Mouse (Mus musculus) hindbrain, embryonic 12.5 days (tissue): ENCODE data around the gene Iqsec3. TPM values are rescaled to one million over a fixed set of nuclear protein-coding genes. Genes with fewer than 3 reads are reported as not detected.

Source experiments
- ATAC-seq: fragments of 200-750 bp; cut with Nextera tagmentation; 2 replicates; pipeline ENCODE4 v1.8.0; 2017; ENCODE audit warnings: moderate TSS enrichment; ENCODE audit not compliant: low FRiP score
- H3K27ac ChIP-seq: fragments of 300-500 bp; sonication (generic); 2 replicates; pipeline ENCODE4 v1.5.1; 2016; ENCODE audit warnings: mild to moderate bottlenecking
- H3K27me3 ChIP-seq: fragments of 300-500 bp; sonication (generic); 2 replicates; pipeline ENCODE4 v1.6.1; 2016; ENCODE audit warnings: mild to moderate bottlenecking
- H3K36me3 ChIP-seq: fragments of 300-500 bp; sonication (generic); 2 replicates; pipeline ENCODE4 v1.6.1; 2016; ENCODE audit warnings: mild to moderate bottlenecking
- H3K4me1 ChIP-seq: fragments of 300-500 bp; sonication (generic); 2 replicates; pipeline ENCODE4 v1.6.1; 2016
- H3K4me2 ChIP-seq: fragments of 300-500 bp; sonication (generic); replicated peaks from 2 replicates; pipeline ENCODE4 v1.6.1; 2016; ENCODE audit warnings: mild to moderate bottlenecking
- H3K4me3 ChIP-seq: fragments of 300-500 bp; sonication (generic); 2 replicates; pipeline ENCODE4 v1.5.1; 2016; ENCODE audit warnings: mild to moderate bottlenecking
- H3K9ac ChIP-seq: fragments of 300-500 bp; sonication (generic); 2 replicates; pipeline ENCODE4 v1.6.1; 2016; ENCODE audit warnings: mild to moderate bottlenecking, moderate library complexity
- H3K9me3 ChIP-seq: fragments of 300-500 bp; sonication (generic); replicated peaks from 2 replicates; pipeline ENCODE4 v1.6.1; 2016; ENCODE audit warnings: mild to moderate bottlenecking
- WGBS: fragments of 180-500 bp; shearing (Covaris S2); methylation state at CpG from one replicate; pipeline ENCODE4 v1.1.7; 2016; 5-methylcytosine and 5-hydroxymethylcytosine counted together
- polyA plus RNA-seq: library from polyadenylated mRNA; unstranded; fragments of >200 nt; fragmentation: Nextera tagmentation; extraction: Ambion mirVana; gene quantifications from 2 replicates; pipeline ENCODE4 v1.2.1, GENCODE M21; 2016

Iqsec3 gene
- polyA plus RNA-seq, 1 experiment from 2014 or later = 6.0 TPM

DNA sequence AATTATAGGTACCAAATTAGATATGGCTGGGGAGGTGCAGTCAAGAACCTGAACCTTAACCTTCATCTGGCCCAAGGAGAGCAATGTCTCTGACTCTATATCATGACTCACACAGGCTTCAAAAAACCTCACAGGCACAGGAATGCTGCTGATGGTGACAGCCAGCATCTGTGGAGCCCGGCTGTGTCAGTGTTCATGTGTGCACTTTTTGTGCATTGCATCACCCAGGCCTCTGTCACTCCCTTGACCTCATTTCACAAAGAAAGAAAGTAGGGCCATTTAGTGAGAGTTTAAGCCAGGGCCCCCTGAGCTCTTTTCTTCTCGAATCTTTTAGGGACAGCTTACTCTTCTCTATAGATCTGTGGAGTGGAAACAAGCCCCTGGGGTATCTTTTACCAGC, 121.2 kb downstream of the Iqsec3 start:
- Histone ChIP-seq H3K27ac (no peak overlapping the region), H3K36me3 (no peaks in the 10 kb centered on the region), H3K9me3 (no peaks in the 10 kb centered on the region), H3K4me3 (no peak overlapping the region), H3K4me1 (no peaks in the 10 kb centered on the region), H3K4me2 (no peak overlapping the region), H3K9ac (no peak overlapping the region), H3K27me3 (no peaks in the 10 kb centered on the region)
- 41% methylated on average over 2 of the region's 2 CpGs for WGBS
- ATAC-seq = no peak

DNA sequence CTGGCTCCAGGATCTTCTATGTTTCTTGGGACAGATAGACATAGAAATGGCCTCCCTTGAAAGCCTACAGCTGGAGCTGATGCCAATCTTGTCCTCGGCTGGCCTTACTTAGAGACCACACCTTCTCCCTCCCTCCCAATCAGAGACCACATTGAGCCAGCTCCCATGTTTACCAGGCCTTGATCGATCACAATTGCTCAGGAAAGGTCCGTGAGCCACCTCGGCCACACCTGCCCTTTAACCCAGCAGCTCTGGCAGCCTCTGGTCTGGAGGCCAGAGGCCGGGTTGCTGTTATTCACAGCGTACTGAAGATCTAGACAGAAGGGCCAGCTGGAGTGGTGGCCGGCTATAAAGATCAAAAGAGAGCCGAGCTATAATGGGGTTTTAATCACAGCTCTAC, 127.0 kb downstream of the Iqsec3 start:
- peaks cover 5% of the 10 kb centered on the region for H3K27me3 ChIP-seq
- H3K36me3 ChIP-seq = no peaks in the 10 kb centered on the region
- H3K4me2 ChIP-seq = no peak overlapping the region
- H3K9ac ChIP-seq = no peak overlapping the region
- no peak overlapping the region for H3K4me3 ChIP-seq
- no peaks in the 10 kb centered on the region for H3K9me3 ChIP-seq
- no peak for ATAC-seq
- peaks cover 9% of the 10 kb centered on the region for H3K4me1 ChIP-seq
- 49% methylated on average over 8 of the region's 8 CpGs for WGBS
- no peak overlapping the region for H3K27ac ChIP-seq

DNA sequence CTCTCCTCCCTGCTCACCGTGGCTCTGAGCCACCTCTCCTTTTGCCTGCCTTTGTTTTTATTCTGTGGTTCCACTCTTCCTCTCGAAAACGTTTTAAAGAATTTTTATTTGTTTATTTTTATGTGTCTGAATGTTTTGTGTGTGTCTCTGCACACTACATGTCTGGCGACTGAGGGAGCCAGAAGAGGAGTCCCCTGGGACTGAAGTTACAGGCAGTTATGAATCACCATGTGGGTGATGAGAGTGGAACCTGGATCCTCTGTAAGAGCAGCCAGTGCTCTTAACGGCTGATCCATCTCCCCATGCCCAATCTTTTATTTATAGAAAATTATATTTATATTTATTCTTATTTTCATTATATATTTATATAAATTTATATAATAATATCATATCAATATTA, 129.1 kb downstream of the Iqsec3 start:
- Histone ChIP-seq H3K4me1 (peaks cover 9% of the 10 kb centered on the region), H3K27me3 (peaks cover 9% of the 10 kb centered on the region), H3K4me2 (no peak overlapping the region), H3K9me3 (no peaks in the 10 kb centered on the region), H3K4me3 (no peak overlapping the region), H3K27ac (no peak overlapping the region), H3K9ac (no peak overlapping the region), H3K36me3 (no peaks in the 10 kb centered on the region)
- 70% methylated on average over 5 of the region's 5 CpGs for WGBS
- no peak for ATAC-seq

DNA sequence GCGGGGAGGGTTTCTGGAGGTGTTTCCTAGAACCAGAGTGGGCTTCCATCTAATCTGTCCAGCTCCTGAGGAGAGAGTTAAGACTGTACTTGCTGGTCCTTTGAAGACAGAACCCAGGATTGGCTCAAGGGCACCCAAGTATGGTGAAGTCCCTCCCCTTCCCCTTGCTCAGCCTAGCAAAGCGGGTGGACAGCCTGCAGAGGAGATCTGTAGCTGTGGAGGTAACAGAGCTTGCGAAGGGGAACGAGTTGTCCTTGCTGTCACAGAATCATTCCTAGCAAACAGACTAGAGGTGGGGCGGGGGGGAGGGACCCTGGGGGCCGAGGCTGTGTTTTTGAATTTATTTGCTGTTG, 129.7 kb downstream of the Iqsec3 start:
- H3K27ac ChIP-seq = no peak overlapping the region
- no peaks in the 10 kb centered on the region for H3K9me3 ChIP-seq
- no peak overlapping the region for H3K4me2 ChIP-seq
- 72% methylated on average over 6 of the region's 6 CpGs for WGBS
- H3K27me3 ChIP-seq = peaks cover 9% of the 10 kb centered on the region
- H3K9ac ChIP-seq = no peak overlapping the region
- no peaks in the 10 kb centered on the region for H3K36me3 ChIP-seq
- peaks cover 9% of the 10 kb centered on the region for H3K4me1 ChIP-seq
- no peak overlapping the region for H3K4me3 ChIP-seq
- 0 out of 2 replicates have a peak, but pooled peaks have one; percentile 30 for ATAC-seq

DNA sequence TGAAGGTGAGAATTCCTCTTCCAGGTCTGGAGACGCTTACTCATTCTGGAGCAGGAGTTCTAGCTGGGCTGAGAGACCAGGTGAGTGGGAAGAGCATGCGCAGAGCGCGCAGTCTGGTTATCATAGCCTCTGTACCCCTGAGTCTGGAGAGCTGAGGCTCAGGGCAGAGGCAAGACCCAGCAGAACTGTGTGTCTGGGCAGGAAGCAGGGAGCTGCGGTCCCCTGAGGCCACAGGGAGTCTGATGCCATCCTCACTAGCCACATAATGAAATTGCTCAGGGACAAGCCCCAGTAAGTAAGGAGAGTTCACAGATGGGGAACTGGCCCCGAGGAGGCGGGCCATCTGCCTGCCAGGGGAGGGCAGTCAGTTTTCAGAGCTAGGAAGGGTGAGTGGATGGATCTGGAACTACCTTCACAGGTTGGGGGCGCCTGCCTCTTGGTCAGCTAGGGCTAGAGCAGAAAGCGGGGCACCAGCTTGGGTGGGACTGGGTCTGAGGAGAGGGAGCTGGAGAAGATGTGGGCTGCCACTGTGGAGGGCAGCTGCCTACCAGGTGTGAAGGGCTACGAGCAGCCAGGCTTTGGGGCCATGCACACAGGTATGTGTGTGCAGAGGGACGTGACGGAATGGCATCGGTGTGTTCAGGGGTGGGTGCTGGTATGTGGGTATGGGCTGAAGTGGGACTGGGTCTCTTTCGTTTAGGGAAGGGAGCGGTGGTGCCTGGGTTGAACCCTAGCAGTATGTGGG, 130.3 kb downstream of the Iqsec3 start, which contains the start of gene Slc6a12:
Gene Slc6a12 (plus strand): TSS at position 51 of the 745 bp plus-strand sequence.
- Histone ChIP-seq H3K27ac (no peak within 1 kb of the TSS), H3K4me3 (no peak within 1 kb of the TSS), H3K4me1 (peaks cover 9% of the 10 kb centered on the region), H3K4me2 (no peak within 1 kb of the TSS), H3K9me3 (no peaks in the 10 kb centered on the region), H3K27me3 (peaks cover 9% of the 10 kb centered on the region), H3K36me3 (no peaks in the 10 kb centered on the region), H3K9ac (no peak within 1 kb of the TSS)
- no peak for ATAC-seq
- WGBS = 78% methylated on average over 15 of the region's 15 CpGs

DNA sequence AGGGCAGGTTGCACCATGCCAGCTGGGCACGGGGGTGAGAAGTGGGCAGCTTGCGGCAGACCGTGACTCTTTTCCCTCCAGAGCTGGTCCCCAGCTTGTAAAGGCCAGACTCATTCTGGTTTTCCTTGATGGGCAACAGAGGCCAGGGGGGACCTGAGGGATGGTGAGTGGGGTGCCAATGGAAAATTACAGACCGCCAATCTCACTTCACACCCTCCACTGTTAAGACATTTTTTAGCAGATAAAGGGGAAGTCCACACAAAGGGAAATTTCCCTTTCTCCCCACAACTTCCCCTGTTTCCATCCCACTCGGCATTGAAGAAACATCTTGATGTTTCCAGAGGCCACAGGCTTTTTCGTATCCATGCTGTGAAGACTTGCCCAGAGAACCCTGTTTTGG, 131.8 kb downstream of the Iqsec3 start:
- no peak for ATAC-seq
- Histone ChIP-seq H3K36me3 (no peaks in the 10 kb centered on the region), H3K9me3 (no peaks in the 10 kb centered on the region), H3K9ac (no peak overlapping the region), H3K27me3 (peaks cover 9% of the 10 kb centered on the region), H3K27ac (no peak overlapping the region), H3K4me2 (no peak overlapping the region), H3K4me3 (no peak overlapping the region), H3K4me1 (peaks cover 9% of the 10 kb centered on the region)
- 83% methylated on average over 6 of the region's 6 CpGs for WGBS

DNA sequence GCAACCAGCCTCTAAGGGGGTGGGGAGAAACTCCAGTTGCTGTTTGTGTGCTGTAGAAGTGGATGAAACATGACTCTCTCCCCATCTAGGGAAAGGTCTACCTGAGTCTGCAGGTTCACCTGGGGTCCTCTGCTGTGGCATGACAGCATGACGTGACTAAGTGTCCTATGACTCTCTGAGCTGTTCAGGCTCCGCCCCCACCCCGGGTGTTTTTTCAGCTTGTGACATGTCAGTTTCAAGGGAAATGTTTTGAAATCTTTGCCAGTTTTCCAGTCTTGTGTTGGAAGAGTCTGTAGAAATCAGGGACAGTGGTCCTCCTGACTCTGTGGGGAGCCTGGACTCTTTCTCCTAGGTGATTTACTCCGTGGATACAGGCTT, 135.0 kb downstream of the Iqsec3 start:
- H3K36me3 ChIP-seq = no peaks in the 10 kb centered on the region
- peaks cover 6% of the 10 kb centered on the region for H3K4me1 ChIP-seq
- H3K4me2 ChIP-seq = no peak overlapping the region
- 52% methylated on average over 4 of the region's 4 CpGs for WGBS
- peaks cover 9% of the 10 kb centered on the region for H3K27me3 ChIP-seq
- H3K4me3 ChIP-seq = no peak overlapping the region
- no peak overlapping the region for H3K9ac ChIP-seq
- ATAC-seq = no peak
- H3K9me3 ChIP-seq = no peaks in the 10 kb centered on the region
- H3K27ac ChIP-seq = no peak overlapping the region

DNA sequence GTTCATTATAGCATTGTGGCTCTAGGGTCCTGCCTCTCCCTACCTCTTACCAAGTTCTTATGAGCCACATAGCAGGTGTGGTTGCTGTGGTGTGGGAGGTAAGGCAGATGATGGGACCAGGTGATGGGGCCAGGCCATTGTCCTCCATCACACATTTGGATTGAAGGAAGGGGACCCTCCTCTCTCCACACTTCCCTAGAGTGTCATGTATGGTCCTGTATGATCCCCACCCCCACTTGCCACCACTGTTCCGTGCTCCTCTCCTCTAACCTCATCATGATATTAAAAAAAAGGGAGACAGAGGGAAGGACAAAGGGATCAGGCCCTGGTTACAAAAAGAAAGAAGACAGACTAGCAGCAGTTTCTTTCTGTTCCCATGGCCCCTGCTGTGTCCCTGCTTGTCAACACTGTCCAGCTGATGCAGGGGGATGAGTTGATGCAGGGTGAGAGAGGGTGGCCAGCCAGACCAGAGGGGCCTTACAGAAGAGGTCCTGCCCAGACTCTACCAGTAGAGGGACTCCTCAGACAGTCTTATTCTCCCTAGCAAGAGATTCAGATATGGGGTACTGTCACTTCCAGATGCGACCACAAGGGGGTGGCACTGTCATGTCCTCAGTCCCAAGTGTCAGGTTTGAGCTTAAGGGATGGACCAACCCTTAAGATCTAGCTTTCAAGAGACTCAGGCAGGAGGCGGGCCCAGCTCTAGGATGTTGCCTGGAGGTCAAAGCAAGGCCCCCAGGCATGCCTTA, 135.5 kb downstream of the Iqsec3 start:
- Histone ChIP-seq H3K4me2 (no peak overlapping the region), H3K4me1 (peaks cover 2% of the 10 kb centered on the region), H3K4me3 (no peak overlapping the region), H3K9me3 (no peaks in the 10 kb centered on the region), H3K27ac (no peak overlapping the region), H3K9ac (no peak overlapping the region), H3K27me3 (peaks cover 9% of the 10 kb centered on the region), H3K36me3 (no peaks in the 10 kb centered on the region)
- 32% methylated on average over 3 of the region's 3 CpGs for whole genome bisulfite sequencing
- ATAC-seq = peak; percentile 83

DNA sequence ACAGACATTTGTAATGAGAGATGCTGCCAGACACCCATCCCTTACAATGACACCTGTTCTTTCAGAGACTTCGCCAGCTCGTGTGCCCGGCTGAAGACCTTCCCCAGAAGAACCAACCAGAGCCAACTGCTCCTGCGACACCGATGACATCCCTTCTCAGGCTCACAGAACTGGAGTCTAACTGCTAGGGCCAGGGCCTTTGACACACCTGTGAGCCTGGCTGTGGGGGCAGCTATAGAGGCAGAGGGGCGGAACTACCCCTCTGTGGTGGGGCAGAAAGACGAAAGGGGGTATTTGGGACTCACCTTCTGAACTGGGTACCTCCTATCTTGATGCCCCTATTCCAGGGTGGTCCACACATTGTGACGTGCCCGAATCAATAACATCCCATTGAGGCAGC, 136.2 kb downstream of the Iqsec3 start:
- Histone ChIP-seq H3K4me3 (no peak overlapping the region), H3K4me2 (no peak overlapping the region), H3K36me3 (no peaks in the 10 kb centered on the region), H3K9me3 (no peaks in the 10 kb centered on the region), H3K4me1 (no peaks in the 10 kb centered on the region), H3K27ac (no peak overlapping the region), H3K9ac (no peak overlapping the region), H3K27me3 (peaks cover 6% of the 10 kb centered on the region; the same call in 1 of the 2 replicates)
- no peak for ATAC-seq
- 91% methylated on average over 9 of the region's 9 CpGs for WGBS

DNA sequence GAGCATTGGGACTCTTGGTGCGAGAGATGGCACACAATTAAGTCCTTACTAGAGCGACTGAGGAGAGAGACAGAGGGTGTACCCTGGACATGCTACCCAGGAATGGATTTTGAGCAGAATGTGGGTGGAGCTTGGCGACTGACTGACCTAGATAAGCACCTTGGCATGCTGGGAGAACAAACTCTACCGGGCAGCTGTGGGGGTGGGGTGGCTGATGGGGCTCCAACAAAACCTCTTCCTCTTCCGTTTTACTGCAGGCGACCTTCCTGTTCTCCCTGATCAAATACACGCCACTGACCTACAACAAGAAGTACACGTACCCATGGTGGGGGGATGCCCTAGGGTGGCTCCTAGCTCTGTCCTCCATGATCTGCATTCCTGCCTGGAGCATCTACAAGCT, 136.9 kb downstream of the Iqsec3 start:
- H3K27ac ChIP-seq = no peak overlapping the region
- no peak for ATAC-seq
- H3K4me1 ChIP-seq = no peaks in the 10 kb centered on the region
- H3K27me3 ChIP-seq = peaks cover 4% of the 10 kb centered on the region; the same call in 1 of the 2 replicates
- 69% methylated on average over 8 of the region's 8 CpGs for WGBS
- no peaks in the 10 kb centered on the region for H3K9me3 ChIP-seq
- no peak overlapping the region for H3K4me2 ChIP-seq
- no peak overlapping the region for H3K9ac ChIP-seq
- no peaks in the 10 kb centered on the region for H3K36me3 ChIP-seq
- no peak overlapping the region for H3K4me3 ChIP-seq

DNA sequence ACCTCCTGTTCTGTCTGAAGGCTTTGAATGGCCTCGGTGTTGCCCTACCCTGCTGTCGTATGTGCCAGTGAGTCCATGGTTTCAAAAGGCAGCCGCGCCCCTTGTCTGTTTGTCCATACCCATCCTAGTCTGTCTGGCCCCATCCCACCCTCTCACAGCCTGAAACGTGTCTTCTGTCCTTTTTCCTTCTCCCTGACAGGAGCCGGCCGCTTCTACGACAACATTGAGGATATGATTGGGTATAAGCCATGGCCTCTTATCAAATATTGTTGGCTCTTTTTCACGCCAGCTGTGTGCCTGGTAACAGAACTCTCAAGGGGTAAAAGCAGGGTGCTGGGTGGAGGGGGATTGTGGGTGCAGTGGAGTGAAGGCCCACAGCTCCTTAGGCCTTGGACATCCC, 137.6 kb downstream of the Iqsec3 start:
- H3K4me2 ChIP-seq = no peak overlapping the region
- no peak overlapping the region for H3K4me3 ChIP-seq
- H3K4me1 ChIP-seq = no peaks in the 10 kb centered on the region
- H3K36me3 ChIP-seq = no peaks in the 10 kb centered on the region
- no peak overlapping the region for H3K27ac ChIP-seq
- no peak for ATAC-seq
- H3K9me3 ChIP-seq = no peaks in the 10 kb centered on the region
- peaks cover 6% of the 10 kb centered on the region; the same call in 1 of the 2 replicates for H3K27me3 ChIP-seq
- 86% methylated on average over 9 of the region's 9 CpGs for WGBS
- no peak overlapping the region for H3K9ac ChIP-seq

DNA sequence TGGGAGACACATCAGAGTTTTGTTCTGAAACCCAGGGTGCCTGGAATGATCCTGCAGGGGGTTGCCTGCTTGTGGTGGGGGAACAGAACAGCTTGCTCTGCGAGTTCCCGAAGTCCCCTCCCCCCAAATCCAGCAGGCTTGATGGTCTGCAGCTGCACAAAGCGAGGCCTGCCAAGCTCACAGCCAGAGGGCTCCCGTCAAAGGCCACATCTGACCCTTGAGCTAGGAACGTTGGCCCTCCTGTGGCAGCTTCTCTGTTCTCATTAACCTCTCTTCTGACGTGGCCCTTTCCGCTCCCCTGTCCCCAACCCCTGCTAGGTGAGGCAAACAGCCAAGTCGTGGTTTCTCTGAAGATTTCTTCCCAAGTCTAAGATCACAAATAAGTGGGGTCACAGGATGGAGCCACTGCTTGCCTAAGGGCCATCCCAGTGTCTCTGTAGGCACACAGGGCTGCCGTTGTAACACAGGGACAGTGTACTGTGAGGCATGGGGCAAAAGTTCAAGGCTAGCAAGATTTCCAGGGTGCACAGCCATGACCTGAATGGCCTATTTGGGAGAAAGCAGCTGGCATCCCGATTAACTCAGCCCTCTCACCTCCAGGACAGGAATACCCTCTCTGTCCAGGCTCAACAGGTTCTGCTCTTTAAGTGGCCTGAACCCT, 143.5 kb downstream of the Iqsec3 start:
- Histone ChIP-seq H3K4me2 (no peak overlapping the region), H3K9me3 (no peaks in the 10 kb centered on the region), H3K27ac (no peak overlapping the region), H3K27me3 (peaks cover 6% of the 10 kb centered on the region; the same call in 1 of the 2 replicates), H3K36me3 (no peaks in the 10 kb centered on the region), H3K4me3 (no peak overlapping the region), H3K4me1 (peaks cover 8% of the 10 kb centered on the region), H3K9ac (no peak overlapping the region)
- WGBS = 8% methylated on average over 10 of the region's 10 CpGs
- ATAC-seq = peak; percentile 43; the same call in 1 of the 2 replicates
